Mouse (Mus musculus) CD8-positive naive resting alpha-beta T cell, adult 57 days (primary cell): ENCODE results near the gene Cpeb3. TPM values are rescaled to one million over a fixed set of nuclear protein-coding genes. Genes with fewer than 3 reads are reported as not detected.

Source experiments
- total RNA-seq: library from RNA; stranded (reverse); gene quantifications from one replicate; pipeline ENCODE4 v1.2.4, GENCODE M21; 2023

The Cpeb3 gene
- 2.0 TPM for total RNA-seq

DNA sequence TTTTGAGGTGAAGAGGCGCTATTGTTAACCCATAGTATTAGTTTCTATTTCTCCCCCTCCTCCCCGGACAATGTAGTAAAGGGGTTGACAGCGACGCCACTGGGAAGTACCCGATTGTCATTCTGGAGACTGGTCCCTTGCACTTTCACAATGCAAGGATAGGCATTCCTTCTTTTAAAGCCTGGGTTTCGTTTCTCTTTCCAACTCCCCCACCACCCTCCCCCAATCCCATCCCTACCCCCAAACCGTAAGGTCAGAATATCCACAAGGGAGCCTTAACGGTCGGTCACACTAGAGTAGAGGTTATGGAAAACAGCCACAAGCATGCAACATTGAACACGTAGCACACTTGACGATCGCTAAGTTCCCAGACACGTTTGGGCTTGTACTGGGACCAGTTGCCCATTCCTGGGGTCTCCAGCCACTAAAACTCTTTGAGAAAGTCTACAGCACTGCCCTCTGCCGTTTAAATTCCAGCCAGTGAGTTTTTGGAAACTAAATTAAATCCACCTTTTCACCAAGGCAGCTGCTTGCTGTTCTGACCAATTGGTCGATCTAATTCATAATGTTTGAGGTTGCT is at the start of gene Cpeb3:
TSS of gene Cpeb3 (minus strand) at position 426 of the 580 bp plus-strand sequence.

DNA sequence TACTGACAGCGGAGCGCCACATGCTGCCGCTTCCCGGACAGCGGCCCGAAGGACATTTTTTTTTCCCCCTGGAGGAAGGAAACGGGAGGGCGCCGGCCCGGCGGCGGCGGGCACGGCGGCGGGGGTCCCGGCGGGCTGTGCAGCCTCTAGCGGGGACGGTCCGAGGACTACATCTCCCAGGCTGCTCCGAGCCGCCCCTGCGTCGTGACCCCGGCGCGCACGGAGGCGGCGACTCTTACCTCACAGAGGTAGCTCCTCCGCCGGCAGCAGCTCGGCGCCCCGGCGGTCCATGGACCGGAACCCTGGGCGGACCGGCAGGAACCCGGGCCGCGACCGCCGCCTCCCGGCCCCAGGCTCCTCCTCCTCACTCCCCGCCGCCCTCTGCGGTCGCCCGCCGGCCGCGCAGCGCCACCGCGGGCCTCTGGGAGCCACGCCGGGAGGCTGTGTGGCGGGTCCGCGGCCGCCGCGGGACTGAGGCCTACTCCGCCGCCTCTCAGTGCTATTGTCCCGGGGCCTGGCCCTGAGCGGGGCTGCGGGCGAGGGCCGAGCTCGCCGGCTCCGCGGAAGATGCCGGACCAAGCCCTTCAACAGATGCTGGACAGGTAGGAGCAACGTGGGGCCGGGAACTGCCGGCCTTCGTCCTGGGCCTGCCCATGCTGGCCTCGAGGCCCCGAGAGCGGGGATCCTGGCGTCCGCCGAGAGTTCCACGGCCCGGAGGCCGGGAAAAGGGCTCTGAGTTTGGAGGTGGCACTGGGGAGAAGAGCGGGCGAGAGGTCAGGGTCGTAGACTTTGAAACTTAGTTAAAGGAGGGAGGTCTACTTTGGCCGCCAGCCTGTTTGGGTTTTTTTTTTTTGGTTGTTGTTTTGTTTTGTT is 862 bp downstream of the Cpeb3 start, which contains the start of gene March5:
TSS of gene March5 (plus strand) at position 241 of the 873 bp plus-strand sequence.

Other genes starting within 250 kb of the Cpeb3 start
- gene March5, start 1.1 kb downstream of the Cpeb3 start, total RNA-seq: 61.3 TPM
- gene Ide, start 129.3 kb upstream of the Cpeb3 start, total RNA-seq: 35.9 TPM
- gene Kif11, start 167.8 kb upstream of the Cpeb3 start, total RNA-seq: 1.1 TPM
- gene Hhex, start 226.2 kb upstream of the Cpeb3 start, total RNA-seq: 7.4 TPM